Mouse (Mus musculus): ENCODE results near the gene Ccm2l. TPM values are rescaled to one million over a fixed set of nuclear protein-coding genes. Genes with fewer than 3 reads are reported as not detected.

Ccm2l gene
- polyA plus RNA-seq, 1 experiment from 2014 or later = 0.89 TPM

GRCm38 (mm10) chr2:153122701-153123100, 56.9 kb downstream of the Ccm2l start:
- DNase-seq (no peak), ATAC-seq (no peak; the same call in 1 of the 2 replicates)
- no peak for TF ChIP-seq CTCF (IDR thresholded peaks at IDR 0.05; ENCODE audit: low read depth)
- no peak for TF ChIP-seq EP300 (IDR thresholded peaks at IDR 0.05; ENCODE audit: low read depth)
- Histone ChIP-seq H3K4me2 (ENCODE audit: low read depth, low read length) (no peak overlapping the region), H3K9ac (replicated peaks) (no peak overlapping the region), H3K4me1 (ENCODE audit: insufficient read depth) (peaks cover 2% of the 10 kb centered on the region; the same call in 1 of the 2 replicates), H3K4me3 (ENCODE audit: low read depth, low read length) (no peak overlapping the region), H3K27me3 (ENCODE audit: insufficient read depth, low read length) (no peaks in the 10 kb centered on the region), H3K9me3 (ENCODE audit: low read length) (no peaks in the 10 kb centered on the region), H3K27ac (ENCODE audit: low read depth) (peak overlapping the region; percentile 24; the same call in 1 of the 2 replicates), H3K36me3 (replicated peaks; ENCODE audit: insufficient read depth, low read length) (no peaks in the 10 kb centered on the region; the same call in 1 of the 2 replicates)
- 66% methylated on average over 7 of the region's 7 CpGs for WGBS (ENCODE audit: insufficient replicate concordance)

GRCm38 (mm10) chr2:153125875-153126274, 60.1 kb downstream of the Ccm2l start:
- ATAC-seq (no peak), DNase-seq (no peak)
- Histone ChIP-seq H3K9me3 (ENCODE audit: low read length) (no peaks in the 10 kb centered on the region), H3K9ac (replicated peaks) (no peak overlapping the region), H3K27ac (ENCODE audit: low read depth) (no peak overlapping the region), H3K27me3 (ENCODE audit: insufficient read depth, low read length) (no peaks in the 10 kb centered on the region), H3K4me3 (ENCODE audit: low read depth, low read length) (no peak overlapping the region), H3K36me3 (replicated peaks; ENCODE audit: insufficient read depth, low read length) (no peaks in the 10 kb centered on the region; the same call in 1 of the 2 replicates), H3K4me1 (ENCODE audit: insufficient read depth) (peaks cover 2% of the 10 kb centered on the region; the same call in 1 of the 2 replicates), H3K4me2 (ENCODE audit: low read depth, low read length) (no peak overlapping the region)
- 42% methylated on average over 5 of the region's 5 CpGs for WGBS (ENCODE audit: insufficient replicate concordance)
- TF ChIP-seq CTCF (IDR thresholded peaks at IDR 0.05; ENCODE audit: low read depth) = no peak

GRCm38 (mm10) chr2:153131019-153131418, 65.3 kb downstream of the Ccm2l start:
- H3K27me3 ChIP-seq (ENCODE audit: insufficient read depth, low read length) = no peaks in the 10 kb centered on the region
- TF ChIP-seq CTCF (IDR thresholded peaks at IDR 0.05; ENCODE audit: low read depth) (peak; percentile 71), EP300 (IDR thresholded peaks at IDR 0.05; ENCODE audit: low read depth) (no peak)
- H3K4me2 ChIP-seq (ENCODE audit: low read depth, low read length) = no peak overlapping the region
- ATAC-seq (no peak), DNase-seq (peak; percentile 49)
- H3K4me3 ChIP-seq (ENCODE audit: low read depth, low read length) = no peak overlapping the region
- WGBS (ENCODE audit: insufficient replicate concordance) = 16% methylated on average over 6 of the region's 6 CpGs
- no peak overlapping the region for H3K9ac ChIP-seq (replicated peaks)
- H3K27ac ChIP-seq (ENCODE audit: low read depth) = no peak overlapping the region
- no peaks in the 10 kb centered on the region for H3K36me3 ChIP-seq (replicated peaks; ENCODE audit: insufficient read depth, low read length)
- no peaks in the 10 kb centered on the region for H3K4me1 ChIP-seq (ENCODE audit: insufficient read depth)
- H3K9me3 ChIP-seq (ENCODE audit: low read length) = no peaks in the 10 kb centered on the region

Other genes with a start within 250 kb of the Ccm2l start
- 84.2 and 84.4 TPM in 2 replicates for gene Bcl2l1, start 234.2 kb upstream of the Ccm2l start, polyA plus RNA-seq (2015; fragmentation: Nextera tagmentation; extraction: Ambion mirVana)
- gene Tpx2, start 218.0 kb upstream of the Ccm2l start, polyA plus RNA-seq (2015; fragmentation: Nextera tagmentation; extraction: Ambion mirVana) = 20.7 and 25.8 TPM in 2 replicates
- 0.25 TPM in 1 of 2 replicates, not detected in the other for gene Mylk2, start 154.6 kb upstream of the Ccm2l start, polyA plus RNA-seq (2015; fragmentation: Nextera tagmentation; extraction: Ambion mirVana)
- 0.50 and 0.74 TPM in 2 replicates for gene Foxs1, start 132.7 kb upstream of the Ccm2l start, polyA plus RNA-seq (2015; fragmentation: Nextera tagmentation; extraction: Ambion mirVana)
- not detected in 2 replicates for gene Dusp15, start 114.3 kb upstream of the Ccm2l start, polyA plus RNA-seq (2015; fragmentation: Nextera tagmentation; extraction: Ambion mirVana)
- 0.18 and 0.31 TPM in 2 replicates for gene Ttll9, start 103.5 kb upstream of the Ccm2l start, polyA plus RNA-seq (2015; fragmentation: Nextera tagmentation; extraction: Ambion mirVana)
- gene Pdrg1, start 50.5 kb upstream of the Ccm2l start, polyA plus RNA-seq (2015; fragmentation: Nextera tagmentation; extraction: Ambion mirVana) = 26.0 and 26.2 TPM in 2 replicates
- gene Xkr7, start 34.1 kb upstream of the Ccm2l start, polyA plus RNA-seq (2015; fragmentation: Nextera tagmentation; extraction: Ambion mirVana) = not detected in 2 replicates
- gene Hck, start 42.5 kb downstream of the Ccm2l start, polyA plus RNA-seq (2015; fragmentation: Nextera tagmentation; extraction: Ambion mirVana) = 13.3 and 14.0 TPM in 2 replicates
- 24.4 and 24.7 TPM in 2 replicates for gene Tm9sf4, start 95.3 kb downstream of the Ccm2l start, polyA plus RNA-seq (2015; fragmentation: Nextera tagmentation; extraction: Ambion mirVana)
- gene Tspyl3, start 159.5 kb downstream of the Ccm2l start, polyA plus RNA-seq (2015; fragmentation: Nextera tagmentation; extraction: Ambion mirVana) = 1.1 TPM in 2 replicates
- 4.3 and 4.4 TPM in 2 replicates for gene Plagl2, start 175.5 kb downstream of the Ccm2l start, polyA plus RNA-seq (2015; fragmentation: Nextera tagmentation; extraction: Ambion mirVana)
- gene Pofut1, start 175.6 kb downstream of the Ccm2l start, polyA plus RNA-seq (2015; fragmentation: Nextera tagmentation; extraction: Ambion mirVana) = 1.4 and 1.7 TPM in 2 replicates
- 1.3 and 1.7 TPM in 2 replicates for gene Kif3b, start 225.5 kb downstream of the Ccm2l start, polyA plus RNA-seq (2015; fragmentation: Nextera tagmentation; extraction: Ambion mirVana)

All from liver, postnatal 0 days (tissue).